Mouse (Mus musculus) skeletal muscle tissue, postnatal 0 days (tissue): ENCODE measurements around the gene Srebf2. TPM values are rescaled to one million over a fixed set of nuclear protein-coding genes. Genes with fewer than 3 reads are reported as not detected.
A peak's percentile ranks its signal among the peaks of the same experiment; 100 is the strongest.

Experiments
- microRNA counts: library from miRNA; unstranded; fragments of <30 nt; microRNA quantifications from one replicate; lab custom pipeline; 2015
- microRNA-seq, 2 experiments: library from miRNA; unstranded; fragments of <30 nt; microRNA quantifications; one replicate each; pipeline ENCODE4; 2016
- polyA plus RNA-seq: library from polyadenylated mRNA; unstranded; fragments of >200 nt; fragmentation: Nextera tagmentation; extraction: Ambion mirVana; gene quantifications from 2 replicates; pipeline ENCODE4 v1.2.1, GENCODE M21; 2015

The Srebf2 gene
- polyA plus RNA-seq = 53.6 and 63.8 TPM in 2 replicates

DNA sequence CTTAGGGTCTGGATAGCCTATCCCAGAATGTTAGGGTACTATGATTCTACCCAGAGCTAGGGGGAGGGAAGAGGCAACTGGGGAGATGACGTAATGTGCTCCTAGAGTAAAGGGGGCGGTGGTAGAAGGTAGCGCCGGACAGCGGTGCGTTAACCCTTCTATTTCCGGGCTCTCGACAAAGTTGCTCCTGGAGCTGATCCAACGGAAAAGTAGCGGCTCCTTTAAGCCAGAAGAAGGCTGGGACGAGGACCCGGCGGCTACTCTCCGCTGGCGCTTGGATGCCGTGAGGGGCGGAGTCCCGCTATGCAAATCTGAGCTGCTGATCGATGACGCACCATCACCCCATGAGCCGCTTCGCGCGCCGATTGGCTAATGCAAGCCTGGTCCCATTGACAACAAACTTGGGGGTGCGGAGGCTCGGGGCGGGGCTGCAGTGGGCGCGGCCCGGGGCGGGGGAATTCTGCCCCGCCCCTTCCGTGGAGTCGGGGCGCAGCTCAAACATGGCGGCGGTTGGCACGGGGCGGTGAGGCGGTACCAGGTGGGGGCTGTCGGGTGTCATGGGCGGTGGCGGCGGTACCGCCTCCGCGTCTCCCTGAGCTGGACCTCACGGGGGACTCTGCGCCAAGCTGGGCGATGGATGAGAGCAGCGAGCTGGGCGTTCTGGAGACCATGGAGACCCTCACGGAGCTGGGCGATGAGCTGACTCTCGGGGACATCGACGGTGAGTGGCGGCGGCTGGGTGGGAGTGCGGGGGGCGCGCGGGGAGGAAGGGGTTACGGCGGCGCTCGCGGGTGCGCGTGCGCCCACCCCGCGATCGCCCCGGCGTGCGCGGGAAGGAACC, at the start of gene Srebf2:
Gene Srebf2 (plus strand): TSS at position 412 of the 841 bp plus-strand sequence.

DNA sequence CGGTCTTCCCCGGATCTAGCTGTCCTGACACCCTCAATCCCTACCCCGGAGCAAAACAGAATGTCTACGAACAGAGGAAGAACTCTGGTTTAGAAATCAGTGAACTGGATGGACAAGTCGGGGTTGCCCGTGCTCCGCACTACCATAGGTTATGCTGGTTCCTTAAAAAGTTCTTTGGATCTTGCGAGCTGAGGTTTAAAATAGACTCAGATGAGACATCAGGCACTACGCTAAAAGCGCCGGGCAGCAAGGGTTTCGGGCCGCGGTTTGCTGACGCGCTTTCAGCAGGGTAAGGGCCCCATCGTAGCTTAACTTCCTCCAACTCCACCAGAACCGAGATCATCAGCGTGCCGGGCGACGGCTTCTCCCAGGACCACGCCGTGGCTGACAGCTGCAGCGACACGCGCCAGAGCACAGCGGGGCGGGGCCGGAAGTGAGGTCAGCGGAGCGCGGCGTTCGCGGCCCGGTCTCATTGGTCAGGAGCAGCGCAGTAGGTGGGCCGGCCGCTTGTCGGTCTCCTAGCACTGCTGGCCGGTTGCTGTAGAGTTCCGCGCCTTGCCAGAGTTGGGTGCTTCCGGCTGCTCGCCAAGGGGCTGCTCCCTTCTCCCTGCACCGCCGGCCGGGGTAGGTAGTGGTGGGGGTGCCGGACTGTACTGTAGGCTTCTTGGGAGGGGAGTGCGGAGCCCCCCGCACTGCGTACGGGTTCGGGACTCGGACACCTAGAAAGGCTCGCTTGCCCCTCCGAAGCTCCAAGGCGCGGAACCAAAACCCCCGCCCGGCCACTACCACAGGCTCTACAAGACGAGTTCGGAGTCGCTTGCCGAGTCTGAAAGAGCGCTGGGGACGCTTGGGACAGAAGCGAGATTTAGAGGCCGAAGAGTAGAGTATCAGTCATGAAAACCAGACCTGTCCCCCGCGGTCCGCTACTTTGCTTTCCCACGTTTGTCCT, 19.3 kb upstream of the Srebf2 start, which contains the start of gene Ccdc134:
Gene Ccdc134 (plus strand): TSS at position 497 of the 949 bp plus-strand sequence.

DNA sequence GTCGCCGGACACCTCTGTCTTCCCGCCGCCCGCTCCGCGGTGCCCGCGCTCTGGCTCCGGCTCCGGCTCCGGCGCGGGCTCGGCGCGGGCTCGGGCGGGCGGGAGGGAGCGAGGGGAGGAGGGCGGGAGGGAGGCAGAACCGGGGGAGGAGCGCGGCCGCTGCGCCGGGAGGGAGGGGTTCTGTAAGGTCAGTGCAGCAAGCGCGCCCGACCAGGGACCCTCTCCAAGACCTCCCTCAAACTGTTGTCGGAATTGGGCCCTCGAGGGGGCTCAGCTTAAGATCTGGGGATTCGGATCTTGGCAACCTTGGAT, 65.7 kb downstream of the Srebf2 start, which contains the start of gene Shisa8:
Gene Shisa8 (minus strand): TSS at position 64 of the 312 bp plus-strand sequence.

DNA sequence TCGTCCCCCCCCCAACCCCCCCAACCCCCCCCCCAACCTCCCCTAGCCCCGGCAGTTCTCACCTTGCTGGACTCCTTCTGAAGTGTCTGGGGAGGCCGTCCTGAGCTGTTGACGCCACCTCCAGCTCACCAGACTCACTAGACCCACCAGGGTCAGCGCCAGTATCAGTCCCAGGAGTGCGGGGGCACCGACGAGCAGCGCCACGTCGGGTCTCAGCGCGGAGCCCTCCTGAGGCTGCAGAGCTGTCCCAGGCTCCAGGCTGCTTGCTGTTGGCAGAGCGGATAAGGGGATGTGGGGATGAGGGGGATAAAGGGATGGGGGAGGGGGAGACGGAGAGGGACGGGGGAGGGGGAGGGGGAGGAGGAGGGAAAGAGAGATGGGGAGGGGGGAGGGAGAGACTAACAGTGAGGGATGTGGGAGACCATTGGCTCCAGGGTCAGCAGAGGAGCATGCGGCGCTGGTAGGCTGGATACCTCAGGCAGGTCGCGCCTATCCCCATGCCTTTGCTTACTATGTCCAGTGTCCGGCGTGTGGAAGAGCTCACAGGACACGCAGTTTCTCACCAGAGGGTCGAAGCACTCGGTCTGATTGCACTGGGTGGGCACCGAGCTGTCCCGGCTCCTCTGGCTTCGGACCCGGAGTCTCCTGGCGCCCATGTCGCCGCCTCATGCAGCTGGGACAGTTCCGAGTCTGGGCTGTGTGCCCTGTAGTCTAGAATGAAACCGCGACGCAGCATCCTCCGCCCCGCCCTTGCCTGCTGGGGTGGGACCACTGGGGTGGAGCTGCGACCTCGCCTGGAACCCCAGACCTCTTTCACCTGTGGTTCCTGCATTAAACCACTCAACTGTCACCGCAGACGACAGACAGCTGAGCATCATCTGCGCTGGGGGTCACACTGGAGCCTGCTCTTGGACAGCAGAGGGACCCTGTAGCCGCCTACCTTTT, 76.9 kb downstream of the Srebf2 start, which contains the start of gene Tnfrsf13c:
Gene Tnfrsf13c (minus strand): TSS at position 713 of the 945 bp plus-strand sequence.

DNA sequence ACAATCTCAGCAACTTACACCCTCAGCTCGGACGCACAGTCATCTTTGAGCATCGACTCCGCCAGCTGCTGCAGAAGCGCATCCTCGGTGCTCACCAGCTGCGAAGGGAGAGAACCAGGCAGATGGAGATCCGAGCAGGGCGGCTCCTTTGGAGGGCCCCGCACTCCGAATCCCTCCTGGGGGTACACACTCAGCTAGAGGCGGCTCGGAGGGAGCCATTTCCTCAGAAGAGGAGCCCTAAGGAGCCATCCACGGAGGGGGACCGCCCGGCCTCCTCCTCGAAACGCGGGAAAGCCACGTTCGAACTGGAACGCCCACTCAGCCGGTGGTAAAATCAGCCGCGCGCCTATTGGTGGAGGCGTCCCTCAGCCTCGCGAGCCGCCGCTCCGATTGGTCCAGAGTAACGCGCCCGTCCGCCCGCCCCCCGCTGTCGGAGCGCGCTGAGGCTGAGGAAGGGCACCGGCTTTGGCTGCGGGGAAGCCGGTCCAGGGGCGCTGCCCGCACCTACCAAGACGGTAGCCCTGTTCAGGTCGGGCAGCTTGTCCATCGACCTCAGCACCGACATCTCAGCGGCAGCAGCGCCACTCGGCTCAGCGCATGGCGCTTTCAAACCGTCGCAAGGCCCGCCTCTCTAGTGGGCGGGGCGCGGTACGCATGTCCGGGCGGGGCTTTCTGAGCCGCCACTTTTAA, 97.3 kb downstream of the Srebf2 start, which contains the start of gene Cenpm:
Gene Cenpm (minus strand): TSS at position 634 of the 690 bp plus-strand sequence.

DNA sequence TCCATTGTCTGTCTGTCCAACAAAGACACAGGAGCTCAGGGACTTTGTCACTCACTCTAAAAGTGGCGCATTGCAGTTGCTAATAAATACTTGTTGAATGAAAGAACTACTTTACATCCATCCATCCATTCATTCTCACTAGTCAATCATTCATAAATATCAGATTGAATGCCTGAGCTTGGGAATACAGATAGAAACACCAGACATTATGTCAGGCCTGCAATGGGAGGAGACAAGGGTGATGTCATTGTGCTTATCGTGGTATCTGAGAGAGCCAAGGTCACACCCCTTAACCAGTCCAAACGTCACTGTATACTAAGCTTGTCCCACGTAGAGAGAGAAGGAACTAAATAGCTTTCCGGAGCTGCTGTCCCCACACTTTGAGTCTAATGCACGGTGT, 105.1 kb downstream of the Srebf2 start, which contains the start of gene 1500009C09Rik:
Gene 1500009C09Rik (plus strand): TSS at position 301 of the 400 bp plus-strand sequence.

MicroRNAs encoded within 50 kb of the gene (microRNA counts, 519-probe panel; counts per million panel counts)
- 2,709 counts per million, percentile 70 among the panel's probes with 10 or more counts for microRNA mmu-miR-33 (lab: Ali Mortazavi, UCI)

Small RNAs within 50 kb of the gene (microRNA-seq; reads per million reads assigned to microRNA genes)
- gene Mir33 = 79.1 to 103 reads per million in 2 experiments

Other genes starting within 250 kb of the Srebf2 start
- gene Polr3h, start 220.9 kb upstream of the Srebf2 start, polyA plus RNA-seq = 142 and 168 TPM in 2 replicates
- 12.6 and 14.2 TPM in 2 replicates for gene Csdc2, start 210.4 kb upstream of the Srebf2 start, polyA plus RNA-seq
- 18.1 and 25.8 TPM in 2 replicates for gene Pmm1, start 186.3 kb upstream of the Srebf2 start, polyA plus RNA-seq
- gene 1700029P11Rik, start 166.6 kb upstream of the Srebf2 start, polyA plus RNA-seq = not detected in 2 replicates
- 27.1 and 31.6 TPM in 2 replicates for gene Xrcc6, start 159.3 kb upstream of the Srebf2 start, polyA plus RNA-seq
- 12.9 and 13.2 TPM in 2 replicates for gene Desi1, start 113.3 kb upstream of the Srebf2 start, polyA plus RNA-seq
- 101 and 109 TPM in 2 replicates for gene Snu13, start 99.6 kb upstream of the Srebf2 start, polyA plus RNA-seq
- gene 4930407I10Rik, start 88.0 kb upstream of the Srebf2 start, polyA plus RNA-seq = not detected in 2 replicates
- gene Mei1, start 77.2 kb upstream of the Srebf2 start, polyA plus RNA-seq = not detected in 2 replicates
- gene Ccdc134, start 19.3 kb upstream of the Srebf2 start, polyA plus RNA-seq = 35.9 and 41.2 TPM in 2 replicates
- not detected in 2 replicates for gene Shisa8, start 65.6 kb downstream of the Srebf2 start, polyA plus RNA-seq
- gene Tnfrsf13c, start 77.2 kb downstream of the Srebf2 start, polyA plus RNA-seq = not detected in 2 replicates
- gene Cenpm, start 97.6 kb downstream of the Srebf2 start, polyA plus RNA-seq = 16.6 and 17.2 TPM in 2 replicates
- gene 1500009C09Rik, start 105.2 kb downstream of the Srebf2 start, polyA plus RNA-seq = not detected in 2 replicates
- gene Sept3, start 127.7 kb downstream of the Srebf2 start, polyA plus RNA-seq = 0.36 and 0.61 TPM in 2 replicates
- gene Wbp2nl, start 151.8 kb downstream of the Srebf2 start, polyA plus RNA-seq = 0.13 TPM in 1 of 2 replicates, not detected in the other
- gene Naga, start 191.7 kb downstream of the Srebf2 start, polyA plus RNA-seq = 22.9 and 32.5 TPM in 2 replicates
- 7.2 and 7.9 TPM in 2 replicates for gene Pheta2, start 191.8 kb downstream of the Srebf2 start, polyA plus RNA-seq
- 287 and 311 TPM in 2 replicates for gene Smdt1, start 191.8 kb downstream of the Srebf2 start, polyA plus RNA-seq
- 708 and 911 TPM in 2 replicates for gene Ndufa6, start 207.1 kb downstream of the Srebf2 start, polyA plus RNA-seq
- gene Cyp2d22, start 233.1 kb downstream of the Srebf2 start, polyA plus RNA-seq = 9.3 and 11.8 TPM in 2 replicates
- not detected in 2 replicates for gene Cyp2d11, start 246.8 kb downstream of the Srebf2 start, polyA plus RNA-seq